In genomic region chr2:145730189-145730880, GRCm38 (mm10) we compare ENCODE assay signal across 19 mouse cellular contexts. TPM values are rescaled to one million over a fixed set of nuclear protein-coding genes. Genes with fewer than 3 reads are reported as not detected.
DNase-seq lines count a peak whose midpoint lies in the region; ATAC-seq and TF ChIP-seq lines count a peak whose summit lies in the region.
"Had no signal": no experiment of that assay in that cellular context is flagged by ENCODE, and none has a peak within 500 bp of the region (broad histone marks: within the 10 kb centered on the region; RNA-seq: fewer than 3 reads in every experiment).

No protein-coding gene starts in this region.

- H3K36me3 ChIP-seq in kidney, adult 2 months (ENCODE audit: control insufficient read depth, insufficient read depth, low read length) = no peaks in the 10 kb centered on the region
- no peaks in the 10 kb centered on the region for H3K36me3 ChIP-seq in small intestine, adult 2 months (ENCODE audit: control insufficient read depth, insufficient read depth, low read length)
- H3K36me3 ChIP-seq: embryonic facial prominence, embryonic 12.5 days; forebrain, embryonic 15.5 days; heart, embryonic 12.5 days; hindbrain, embryonic 15.5 days; midbrain, embryonic 12.5 days had no signal

- TF ChIP-seq CTCF in kidney, adult 2 months (conservative IDR thresholded peaks at IDR 0.05; ENCODE audit: insufficient read depth, insufficient read length, low read depth, low read length) = no peak
- TF ChIP-seq CTCF in small intestine, adult 2 months (IDR thresholded peaks at IDR 0.05; ENCODE audit: extremely low read depth, insufficient read length, insufficient replicate concordance, low read depth, low read length) = no peak

- no peak for DNase-seq in kidney, adult 2 months
- DNase-seq in kidney, adult 9 months = no peak
- peak; percentile 26 for DNase-seq in NIH3T3 (ENCODE audit: low read depth)
- DNase-seq in spleen, adult 18-20 months = no peak
- DNase-seq: adrenal gland, adult 8-10 months; cerebellum, adult 8-10 months; retina, postnatal 1 day; thymus, postnatal 25 days had no signal

- TF ChIP-seq POLR2A in kidney, adult 2 months (IDR thresholded peaks at IDR 0.05; ENCODE audit: low read depth, low read length) = no peak
- no peak for TF ChIP-seq POLR2A in small intestine, adult 2 months (IDR thresholded peaks at IDR 0.05; ENCODE audit: low read depth, low read length)

- no peaks in the 10 kb centered on the region for H3K27me3 ChIP-seq in kidney, adult 2 months (replicated peaks; ENCODE audit: control insufficient read depth, insufficient read depth, low read length)
- H3K27me3 ChIP-seq in small intestine, adult 2 months (ENCODE audit: control insufficient read depth, insufficient read depth, low read length) = no peaks in the 10 kb centered on the region
- H3K27me3 ChIP-seq: embryonic facial prominence, embryonic 12.5 days; forebrain, embryonic 15.5 days; heart, embryonic 12.5 days; hindbrain, embryonic 15.5 days had no signal

- no peak overlapping the region for H3K4me3 ChIP-seq in kidney, adult 2 months (ENCODE audit: insufficient read depth, low read depth, low read length)
- H3K4me3 ChIP-seq in small intestine, adult 2 months (ENCODE audit: low read depth, low read length) = no peak overlapping the region
- H3K4me3 ChIP-seq: embryonic facial prominence, embryonic 12.5 days; forebrain, embryonic 15.5 days; heart, embryonic 12.5 days; hindbrain, embryonic 15.5 days; midbrain, embryonic 12.5 days had no signal

- 0 out of 2 replicates have a peak overlapping the region, but pooled peaks have one; percentile 2 for H3K27ac ChIP-seq in kidney, adult 2 months (ENCODE audit: insufficient read depth, low read depth, low read length)
- 0 out of 2 replicates have a peak overlapping the region, but pooled peaks have one; percentile 40 for H3K27ac ChIP-seq in small intestine, adult 2 months (ENCODE audit: insufficient read depth, low read depth, low read length)
- H3K27ac ChIP-seq: embryonic facial prominence, embryonic 12.5 days; forebrain, embryonic 15.5 days; hindbrain, embryonic 15.5 days; kidney, postnatal 0 days; liver, embryonic 14.5 days; midbrain, embryonic 12.5 days had no signal

- H3K4me1 ChIP-seq in kidney, adult 2 months (ENCODE audit: control insufficient read depth, insufficient read depth, low read length) = no peaks in the 10 kb centered on the region; the same call in 1 of the 2 replicates
- peaks cover under 1% of the 10 kb centered on the region; the same call in 1 of the 2 replicates for H3K4me1 ChIP-seq in small intestine, adult 2 months (ENCODE audit: control insufficient read depth, insufficient read depth, insufficient read length, low read length)
- H3K4me1 ChIP-seq: embryonic facial prominence, embryonic 12.5 days; forebrain, embryonic 15.5 days; heart, embryonic 12.5 days; hindbrain, embryonic 15.5 days; midbrain, embryonic 12.5 days had no signal

- 73% methylated on average over 9 of the region's 9 CpGs for WGBS in kidney, adult 2 months
- 69% methylated on average over 9 of the region's 9 CpGs for WGBS in small intestine, adult 2 months

- ATAC-seq in inflammation-experienced regulatory T-cells, adult 6 months = peak; percentile 71
- no peak for ATAC-seq in erythroid progenitor cell, adult 5-6 weeks (replicated peaks; ENCODE audit: low FRiP score, poor library complexity, severe bottlenecking)
- ATAC-seq: forebrain, embryonic 15.5 days; intestine, postnatal 0 days had no signal

RNA-seq across cellular contexts. Expression of gene Rin2, which starts 55.3 kb away (rescaled TPM):
- polyA plus RNA-seq in kidney, adult 2 months (2012; rRNA removed) = 17.0 and 18.8 TPM in 2 replicates
- polyA plus RNA-seq in inflammation-experienced regulatory T-cells, adult 6 months (2017; shearing (Covaris generic)) = 1 to 10 TPM; 2.0 to 2.3 (median 2.1) TPM
- polyA plus RNA-seq in small intestine, adult 2 months (2012; rRNA removed) = 2.9 and 6.3 TPM in 2 replicates
- 0.72 and 2.5 TPM in 2 replicates for total RNA-seq in erythroid progenitor cell, adult 5-6 weeks (2015; ENCODE audit: low replicate concordance)
- 1.1 and 1.7 TPM in 2 replicates for total RNA-seq in erythroid progenitor cell, adult 5-6 weeks (2017; ENCODE audit: low replicate concordance)
